Mouse (Mus musculus): ENCODE data around the gene Stambp. TPM values are rescaled to one million over a fixed set of nuclear protein-coding genes. Genes with fewer than 3 reads are reported as not detected.
A peak's percentile ranks its signal among the peaks of the same experiment; 100 is the strongest.

Gene Stambp
- total RNA-seq, 2 experiments from 2014 or later = 2.5 to 17.7 TPM

DNA sequence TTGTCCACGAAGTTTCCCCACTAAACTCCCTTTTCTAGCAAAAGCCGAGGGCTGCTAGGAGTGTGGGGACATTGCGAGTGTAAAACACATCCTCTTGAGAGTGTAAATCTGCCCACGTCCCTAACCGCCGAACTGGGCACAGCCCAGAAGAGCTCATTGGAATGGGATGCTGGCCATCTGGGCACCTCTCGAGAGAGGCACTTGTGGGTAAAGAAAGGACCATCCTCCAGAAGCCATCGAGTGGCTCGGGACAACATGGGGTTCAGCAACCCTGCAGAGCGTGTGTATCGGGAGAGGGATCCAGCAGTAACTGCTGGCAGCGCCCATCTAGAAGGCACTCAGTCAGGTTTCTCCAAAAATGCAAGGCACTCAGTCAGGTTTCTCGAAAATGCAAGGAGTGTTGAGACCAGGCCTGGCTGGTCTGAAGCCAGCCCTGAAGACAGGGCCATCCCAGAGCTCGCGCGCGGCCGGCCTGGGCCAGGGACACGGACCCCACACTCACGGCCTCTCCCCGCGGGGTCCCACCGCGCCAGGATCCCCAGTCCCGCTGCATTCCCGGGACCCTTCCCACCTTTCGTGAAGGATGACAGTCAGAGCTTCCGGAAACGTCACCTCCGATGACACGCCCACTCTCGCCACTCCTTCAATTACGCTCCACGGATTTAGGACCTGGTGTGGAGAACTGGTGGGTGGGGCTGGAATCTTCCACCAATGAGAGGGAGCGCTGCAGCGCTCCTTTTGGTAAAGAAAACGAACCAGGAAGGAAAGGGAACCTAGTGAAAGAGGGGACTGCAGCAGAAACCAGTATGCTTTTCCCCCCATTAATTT is 475 bp downstream of the Stambp start:
- ATAC-seq (replicated peaks; ENCODE audit: low FRiP score, poor library complexity, severe bottlenecking) = peak; percentile 97

DNA sequence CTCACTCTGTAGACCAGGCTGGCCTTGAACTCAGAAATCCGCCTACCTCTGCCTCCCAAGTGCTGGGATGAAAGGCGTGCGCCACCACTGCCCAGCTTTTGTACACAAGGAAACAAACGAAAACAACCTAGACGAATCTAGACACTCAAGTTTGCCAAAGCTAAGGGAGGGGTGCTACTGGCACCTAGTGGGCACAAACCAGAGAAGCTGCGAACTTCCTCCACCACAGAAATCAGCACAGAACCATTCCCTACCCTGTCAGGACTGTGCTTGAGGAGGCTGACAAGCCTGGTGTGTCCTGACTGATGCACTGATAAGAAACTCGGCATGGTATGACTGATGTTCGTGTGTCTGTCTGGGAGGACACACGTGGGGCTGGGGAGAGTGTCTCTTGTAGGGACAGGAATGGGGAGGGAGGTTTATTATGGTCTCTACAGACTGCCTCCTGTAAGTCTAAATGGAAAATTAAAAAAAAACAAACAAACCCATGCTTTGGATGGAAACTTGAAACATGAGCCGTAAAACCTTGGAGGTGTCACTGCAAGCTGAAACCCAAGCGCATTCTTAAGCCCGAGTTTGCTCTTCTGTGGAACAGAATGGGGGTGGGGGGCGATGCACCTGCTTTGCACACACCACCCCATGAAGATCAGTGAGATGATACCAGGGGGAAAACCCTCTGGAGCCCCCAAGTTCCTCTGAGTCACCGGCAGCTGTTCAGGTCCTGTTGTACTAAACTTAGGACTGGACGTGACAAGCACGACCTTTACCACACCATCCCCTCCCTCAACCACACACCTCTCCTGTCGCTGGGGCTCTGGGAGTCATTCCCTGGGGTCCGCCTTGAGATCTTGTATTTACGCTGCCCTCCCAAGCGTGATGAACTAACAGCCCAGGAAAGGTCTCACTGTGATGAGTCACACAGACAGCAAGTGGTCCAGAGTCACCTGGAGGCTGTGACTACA is 3.3 kb downstream of the Stambp start:
- no peak for ATAC-seq (replicated peaks; ENCODE audit: low FRiP score, poor library complexity, severe bottlenecking)

GRCm38 (mm10) chr6:83555972-83556371 is 16.6 kb downstream of the Stambp start:
- no peak for ATAC-seq (replicated peaks; ENCODE audit: low FRiP score, poor library complexity, severe bottlenecking)

- no peak for ATAC-seq (replicated peaks; ENCODE audit: low FRiP score, poor library complexity, severe bottlenecking)
Observed at GRCm38 (mm10) chr6:83548346-83548745, 24.2 kb downstream of the Stambp start.

GRCm38 (mm10) chr6:83545778-83546177 is 26.8 kb downstream of the Stambp start:
- no peak for ATAC-seq (replicated peaks; ENCODE audit: low FRiP score, poor library complexity, severe bottlenecking)

DNA sequence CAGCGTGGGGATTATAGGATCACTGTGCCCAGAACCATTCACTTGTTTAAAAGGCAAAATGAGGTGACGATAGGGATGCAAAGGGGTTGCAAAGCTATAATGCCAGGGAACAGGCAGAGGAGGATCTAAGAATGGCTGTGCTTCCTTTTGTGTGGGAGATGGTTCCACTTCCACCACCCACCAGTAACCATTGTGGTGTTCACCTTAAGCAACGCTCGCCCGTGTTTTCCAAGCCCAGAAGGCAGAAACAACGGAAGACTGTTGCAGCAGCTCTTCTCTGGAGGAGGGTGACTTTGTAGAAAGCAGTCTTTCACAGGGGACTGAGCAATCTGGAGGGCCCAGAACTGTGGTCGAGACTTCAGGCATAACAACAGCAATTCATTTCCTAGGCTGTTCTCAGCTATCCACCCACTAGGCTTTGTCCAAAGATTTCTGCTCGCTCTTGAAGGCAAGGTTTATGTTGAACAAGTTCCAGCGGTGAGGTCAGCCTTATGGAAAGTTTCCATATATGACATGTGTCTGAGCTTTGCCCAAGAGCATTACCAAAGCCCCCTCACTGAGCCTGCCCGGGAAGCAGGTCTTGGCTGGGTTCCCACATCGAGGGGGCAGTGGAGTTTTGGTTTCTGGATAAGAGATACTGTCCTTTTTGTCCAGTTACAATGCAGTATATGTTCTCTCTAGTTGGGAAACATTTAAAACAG is 30.6 kb downstream of the Stambp start:
- no peak for ATAC-seq (replicated peaks; ENCODE audit: low FRiP score, poor library complexity, severe bottlenecking)

DNA sequence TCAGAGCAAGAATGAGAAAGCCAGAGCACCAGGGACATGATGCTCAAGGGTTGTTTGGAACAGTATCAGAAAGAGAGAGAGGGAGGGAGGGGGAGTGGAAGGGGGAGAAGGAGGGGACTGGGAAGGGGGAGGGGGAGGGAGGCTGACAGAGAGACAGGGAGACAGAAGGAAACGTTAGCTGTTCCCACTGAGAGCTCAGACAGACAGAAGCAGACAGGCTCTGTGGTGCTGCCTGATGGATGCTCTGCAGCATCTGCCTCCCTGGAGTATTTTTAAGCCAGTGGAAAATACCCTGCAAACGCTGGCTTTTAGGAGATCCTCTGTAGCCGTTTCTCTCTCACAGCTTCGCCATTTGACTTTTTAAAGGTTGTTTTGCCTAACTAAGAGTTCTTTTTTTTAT is 32.5 kb downstream of the Stambp start:
- ATAC-seq (replicated peaks; ENCODE audit: low FRiP score, poor library complexity, severe bottlenecking) = no peak

DNA sequence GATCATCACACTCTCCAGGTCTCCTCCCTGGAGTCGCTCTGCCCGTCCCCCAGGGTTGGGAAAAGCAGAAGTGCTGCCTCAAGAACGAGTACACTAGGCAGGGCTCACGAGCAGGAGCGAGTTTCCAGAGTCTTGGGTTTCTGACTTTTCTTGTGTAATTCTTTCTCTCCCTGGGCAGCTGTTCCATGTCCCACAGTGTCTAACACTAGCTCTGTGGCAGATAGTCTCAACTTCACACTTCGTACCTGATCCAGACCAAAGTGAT is 35.8 kb downstream of the Stambp start:
- ATAC-seq (replicated peaks; ENCODE audit: low FRiP score, poor library complexity, severe bottlenecking) = no peak

GRCm38 (mm10) chr6:83536028-83536794 is 36.3 kb downstream of the Stambp start, which contains the start of gene Actg2:
Actg2 (minus strand) TSS chr6:83536265.
- ATAC-seq (replicated peaks; ENCODE audit: low FRiP score, poor library complexity, severe bottlenecking) = no peak

- ATAC-seq (replicated peaks; ENCODE audit: low FRiP score, poor library complexity, severe bottlenecking) = no peak
Observed at GRCm38 (mm10) chr6:83532608-83533007, 39.9 kb downstream of the Stambp start.

DNA sequence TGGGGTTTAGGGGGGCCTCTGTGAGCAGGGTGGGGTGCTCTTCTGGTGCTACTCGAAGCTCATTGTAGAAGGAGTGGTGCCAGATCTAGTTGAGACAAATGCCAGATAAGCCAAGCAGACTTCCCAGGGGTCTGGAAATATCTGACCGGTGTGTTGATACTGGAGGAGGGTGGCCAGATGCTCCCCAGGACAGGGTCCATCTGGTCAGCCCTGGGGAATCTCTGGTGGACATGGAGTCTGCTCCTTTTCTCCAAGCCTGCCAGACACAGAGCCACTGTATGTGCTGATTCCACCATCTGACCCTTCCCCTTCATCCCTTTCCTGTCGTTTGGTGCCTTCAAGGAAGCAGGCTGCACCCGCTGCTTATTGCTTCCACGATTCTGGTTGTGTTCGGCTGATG is 49.3 kb downstream of the Stambp start:
- no peak for ATAC-seq (replicated peaks; ENCODE audit: low FRiP score, poor library complexity, severe bottlenecking)

DNA sequence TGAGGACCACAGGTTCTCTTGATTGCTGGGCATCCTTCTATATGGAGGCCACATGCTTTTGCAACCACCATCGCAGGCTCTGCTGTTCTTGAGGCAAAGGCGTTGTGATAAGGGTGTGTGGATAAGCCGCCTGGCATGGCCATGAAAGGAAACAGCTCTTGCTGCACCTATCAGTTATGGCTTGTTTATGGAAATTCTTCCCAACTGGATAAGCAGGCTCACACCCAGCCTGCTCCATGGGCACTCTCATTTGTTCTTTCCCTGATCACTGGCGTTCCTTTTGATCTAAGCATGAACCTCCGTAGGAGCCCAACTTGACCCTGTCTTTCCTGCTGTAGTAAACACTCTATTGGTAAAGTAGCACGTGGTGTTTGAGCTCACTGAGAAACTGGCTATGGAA is 50.7 kb downstream of the Stambp start:
- ATAC-seq (replicated peaks; ENCODE audit: low FRiP score, poor library complexity, severe bottlenecking) = no peak

DNA sequence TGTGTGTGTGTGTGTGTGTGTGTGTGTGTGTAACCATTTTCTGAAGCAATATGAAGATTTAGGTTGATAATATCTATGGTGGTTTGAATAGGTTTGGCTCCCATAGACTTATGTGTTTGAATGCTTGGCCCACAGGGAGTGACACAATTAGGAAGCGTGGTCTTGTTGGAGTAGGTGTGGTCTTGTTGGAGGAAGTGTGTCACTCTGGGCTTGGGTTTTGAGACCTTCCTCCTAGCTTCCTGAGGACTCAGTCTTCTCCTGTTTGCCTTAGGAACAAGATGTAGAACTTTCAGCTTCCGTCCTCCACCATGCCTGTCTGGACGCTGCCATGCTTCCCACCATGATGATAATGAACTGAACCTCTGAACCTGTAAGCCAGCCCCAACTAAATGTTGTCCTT is 53.9 kb downstream of the Stambp start:
- ATAC-seq (replicated peaks; ENCODE audit: low FRiP score, poor library complexity, severe bottlenecking) = no peak

- no peak for ATAC-seq (replicated peaks; ENCODE audit: low FRiP score, poor library complexity, severe bottlenecking)
Observed at GRCm38 (mm10) chr6:83515172-83515571, 57.4 kb downstream of the Stambp start.

DNA sequence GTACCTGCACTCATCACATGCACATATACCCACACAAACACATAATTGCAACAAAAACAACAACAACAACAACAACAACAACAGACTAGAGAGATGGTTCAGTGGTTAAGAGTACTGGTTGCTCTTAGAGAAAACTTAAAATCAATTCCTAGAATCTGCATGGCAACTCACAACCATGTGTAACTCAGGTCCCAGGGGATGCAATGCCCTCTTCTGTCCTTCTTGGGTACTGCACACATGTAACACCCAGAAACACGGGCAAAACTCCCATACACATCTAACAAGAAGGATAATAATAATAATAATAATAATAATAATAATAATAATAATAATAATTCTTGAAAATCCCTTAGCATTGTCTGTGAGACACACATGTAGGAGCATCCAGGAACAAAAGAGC is 60.0 kb downstream of the Stambp start:
- ATAC-seq (replicated peaks; ENCODE audit: low FRiP score, poor library complexity, severe bottlenecking) = peak; percentile 78

DNA sequence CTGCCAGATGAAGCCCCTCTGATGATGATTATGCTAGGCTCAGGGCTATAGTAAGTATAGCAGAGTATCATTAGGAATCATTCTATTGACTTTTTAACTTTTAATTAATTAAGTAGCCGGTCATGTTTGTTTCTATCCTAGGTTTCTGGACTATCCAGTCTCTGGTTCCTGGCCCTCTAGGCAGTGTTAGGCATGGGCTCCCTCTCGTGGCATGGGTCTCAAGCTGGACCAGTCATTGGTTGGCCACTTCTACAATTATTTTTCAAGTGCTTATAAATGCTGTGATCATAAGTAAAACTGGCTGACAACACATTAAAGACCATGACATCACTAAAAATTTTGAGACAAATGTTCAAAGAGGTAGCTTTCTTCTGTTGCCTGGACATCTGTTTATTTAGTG is 62.3 kb downstream of the Stambp start:
- ATAC-seq (replicated peaks; ENCODE audit: low FRiP score, poor library complexity, severe bottlenecking) = no peak

DNA sequence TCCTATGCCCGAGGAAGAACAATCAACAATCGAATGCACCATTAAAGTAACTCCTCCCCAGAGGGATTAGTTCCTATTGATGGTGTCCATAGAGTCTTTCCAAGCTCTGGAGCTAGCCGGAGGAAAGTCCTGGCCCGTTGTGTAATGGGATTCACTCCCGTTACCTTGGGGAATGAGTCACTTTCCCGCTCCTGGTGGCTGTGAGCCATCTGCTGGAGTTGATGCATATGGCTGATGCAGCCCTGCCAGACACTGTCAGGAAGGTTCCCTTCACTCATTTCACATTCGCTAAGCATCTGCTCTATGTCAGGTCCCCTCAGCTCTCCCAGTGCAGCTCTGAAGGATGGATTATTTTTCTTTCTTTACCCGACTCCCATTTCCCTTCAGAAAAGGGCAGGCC is 63.1 kb downstream of the Stambp start:
- ATAC-seq (replicated peaks; ENCODE audit: low FRiP score, poor library complexity, severe bottlenecking) = no peak

DNA sequence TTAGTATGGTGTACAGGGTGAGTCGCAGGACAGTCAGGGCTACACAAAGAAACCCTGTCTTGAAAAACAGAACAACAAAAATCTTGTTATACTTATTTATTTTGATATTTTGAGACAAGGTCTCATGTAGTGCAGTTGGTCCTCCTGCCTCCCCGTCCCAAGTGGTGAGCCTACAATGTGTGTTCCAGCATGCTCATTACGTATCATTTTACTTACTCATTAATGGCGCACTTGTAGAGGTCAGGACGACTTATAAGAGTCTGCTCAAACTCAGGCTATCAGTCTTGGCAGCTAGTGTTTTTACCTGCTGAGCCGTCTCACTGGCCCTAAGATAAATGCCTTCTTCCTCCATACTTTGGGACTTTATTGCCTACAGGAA is 65.4 kb downstream of the Stambp start:
- ATAC-seq (replicated peaks; ENCODE audit: low FRiP score, poor library complexity, severe bottlenecking) = peak; percentile 51

- ATAC-seq (replicated peaks; ENCODE audit: low FRiP score, poor library complexity, severe bottlenecking) = peak; percentile 92
Observed at GRCm38 (mm10) chr6:83506258-83507167, 66.0 kb downstream of the Stambp start, which contains the start of gene Dguok. Dguok (minus strand) TSS chr6:83506969.

All from erythroblast, adult 5-6 weeks (primary cell).